Mouse (Mus musculus): ENCODE data around the gene Nup210. TPM values are rescaled to one million over a fixed set of nuclear protein-coding genes. Genes with fewer than 3 reads are reported as not detected.
"Not testable (repeated sequence)": the region's sequence is repeated elsewhere in the genome, so short reads cannot be mapped to it uniquely, and the experiment has no call there.

The Nup210 gene
- polyA plus RNA-seq, 2 experiments: 12.6 to 18.9 TPM

GRCm38 (mm10) chr6:91105400-91106129 is 11.1 kb downstream of the Nup210 start:
- Histone ChIP-seq H3K9me3 (ENCODE audit: control insufficient read depth, low read length) (no peaks in the 10 kb centered on the region), H3K36me3 (ENCODE audit: control insufficient read depth, insufficient read depth, low read length) (no peaks in the 10 kb centered on the region), H3K4me1 (ENCODE audit: control insufficient read depth, insufficient read depth, low read length) (no peaks in the 10 kb centered on the region; the same call in 1 of the 2 replicates), H3K9ac (ENCODE audit: low read depth, low read length, severe bottlenecking) (no peak overlapping the region), H3K27ac (replicated peaks; ENCODE audit: low read depth, low read length) (no peak overlapping the region), H3K27me3 (ENCODE audit: control insufficient read depth, insufficient read depth, low read length) (no peaks in the 10 kb centered on the region), H3K4me3 (replicated peaks; ENCODE audit: low read length) (no peak overlapping the region), H3K4me2 (replicated peaks; ENCODE audit: low read depth, low read length, severe bottlenecking) (no peak overlapping the region)
- ATAC-seq (ENCODE audit: low FRiP score, low read depth) (no peak), DNase-seq (ENCODE audit: low spot score) (no peak)
- 95% methylated on average over 2 of the region's 2 CpGs for WGBS
- TF ChIP-seq POLR2A (IDR thresholded peaks at IDR 0.05; ENCODE audit: borderline replicate concordance, extremely low read depth, insufficient read depth, insufficient read length): no peak

- ATAC-seq (ENCODE audit: low FRiP score, low read depth): peak; percentile 44; the same call in 1 of the 2 replicates
- DNase-seq (ENCODE audit: low spot score): peak; percentile 79
- no peaks in the 10 kb centered on the region; the same call in 1 of the 2 replicates for H3K4me1 ChIP-seq (ENCODE audit: control insufficient read depth, insufficient read depth, low read length)
- H3K9me3 ChIP-seq (ENCODE audit: control insufficient read depth, low read length): no peaks in the 10 kb centered on the region
- 50% methylated on average over 3 of the region's 3 CpGs for WGBS
- H3K4me2 ChIP-seq (replicated peaks; ENCODE audit: low read depth, low read length, severe bottlenecking): no peak overlapping the region
- no peak overlapping the region for H3K27ac ChIP-seq (replicated peaks; ENCODE audit: low read depth, low read length)
- no peak for TF ChIP-seq POLR2A (IDR thresholded peaks at IDR 0.05; ENCODE audit: borderline replicate concordance, extremely low read depth, insufficient read depth, insufficient read length)
- H3K27me3 ChIP-seq (ENCODE audit: control insufficient read depth, insufficient read depth, low read length): no peaks in the 10 kb centered on the region
- no peaks in the 10 kb centered on the region for H3K36me3 ChIP-seq (ENCODE audit: control insufficient read depth, insufficient read depth, low read length)
- no peak overlapping the region for H3K9ac ChIP-seq (ENCODE audit: low read depth, low read length, severe bottlenecking)
- H3K4me3 ChIP-seq (replicated peaks; ENCODE audit: low read length): no peak overlapping the region
Measured at GRCm38 (mm10) chr6:91104765-91105399, 11.7 kb downstream of the Nup210 start.

DNA sequence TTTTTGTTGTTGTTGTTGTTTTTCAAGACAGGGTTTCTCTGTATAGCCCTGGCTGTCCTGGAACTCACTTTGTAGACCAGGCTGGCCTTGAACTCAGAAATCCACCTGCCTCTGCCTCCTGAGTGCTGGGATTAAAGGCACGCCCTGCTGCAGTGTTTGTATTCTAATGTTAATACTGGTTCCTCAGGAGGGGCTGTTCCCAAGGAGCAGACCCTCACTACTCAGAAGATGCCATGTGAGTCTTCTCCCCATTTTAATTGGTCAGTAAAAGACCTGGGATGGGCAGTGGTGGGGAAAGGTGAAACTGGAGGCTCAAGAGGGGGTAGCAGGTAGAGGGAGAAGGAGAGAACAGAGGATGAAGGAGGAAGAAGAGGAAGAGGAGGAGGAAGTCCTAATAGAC is 13.2 kb downstream of the Nup210 start:
- H3K9ac ChIP-seq (ENCODE audit: low read depth, low read length, severe bottlenecking); H3K9me3 ChIP-seq (ENCODE audit: control insufficient read depth, low read length); H3K27ac ChIP-seq (replicated peaks; ENCODE audit: low read depth, low read length); H3K4me3 ChIP-seq (replicated peaks; ENCODE audit: low read length); DNase-seq (ENCODE audit: low spot score); H3K27me3 ChIP-seq (ENCODE audit: control insufficient read depth, insufficient read depth, low read length); ATAC-seq (ENCODE audit: low FRiP score, low read depth); H3K4me2 ChIP-seq (replicated peaks; ENCODE audit: low read depth, low read length, severe bottlenecking); H3K4me1 ChIP-seq (ENCODE audit: control insufficient read depth, insufficient read depth, low read length); H3K36me3 ChIP-seq (ENCODE audit: control insufficient read depth, insufficient read depth, low read length): not testable (repeated sequence)
- WGBS: 77% methylated on average over 1 of the region's 1 CpGs

DNA sequence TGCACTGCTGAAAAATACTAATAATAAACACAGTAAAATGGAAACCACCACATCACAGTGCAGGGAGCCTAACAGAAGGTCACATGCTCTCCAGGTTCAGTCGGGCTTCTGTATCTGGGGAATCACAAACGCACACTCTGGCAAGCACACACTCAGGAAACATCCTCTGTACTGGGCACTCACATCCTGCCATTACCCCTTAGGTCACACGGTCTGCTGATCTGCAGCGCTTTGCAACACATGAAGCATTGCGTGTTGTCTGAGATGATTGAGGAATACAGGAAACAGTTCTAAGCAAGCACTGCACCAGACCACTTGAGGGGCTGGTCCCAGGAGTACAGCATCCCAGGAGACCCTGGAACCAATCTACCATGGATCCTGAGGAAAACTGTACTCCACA is 16.0 kb downstream of the Nup210 start:
- Histone ChIP-seq H3K4me1 (ENCODE audit: control insufficient read depth, insufficient read depth, low read length) (no peaks in the 10 kb centered on the region; the same call in 1 of the 2 replicates), H3K27me3 (ENCODE audit: control insufficient read depth, insufficient read depth, low read length) (no peaks in the 10 kb centered on the region), H3K9ac (ENCODE audit: low read depth, low read length, severe bottlenecking) (no peak overlapping the region), H3K4me3 (replicated peaks; ENCODE audit: low read length) (no peak overlapping the region), H3K9me3 (ENCODE audit: control insufficient read depth, low read length) (no peaks in the 10 kb centered on the region), H3K4me2 (replicated peaks; ENCODE audit: low read depth, low read length, severe bottlenecking) (no peak overlapping the region), H3K27ac (replicated peaks; ENCODE audit: low read depth, low read length) (no peak overlapping the region), H3K36me3 (ENCODE audit: control insufficient read depth, insufficient read depth, low read length) (no peaks in the 10 kb centered on the region)
- no peak for ATAC-seq (ENCODE audit: low FRiP score, low read depth)
- TF ChIP-seq POLR2A (IDR thresholded peaks at IDR 0.05; ENCODE audit: borderline replicate concordance, extremely low read depth, insufficient read depth, insufficient read length): no peak
- 83% methylated on average over 5 of the region's 5 CpGs for whole genome bisulfite sequencing
- no peak for DNase-seq (ENCODE audit: low spot score)

DNA sequence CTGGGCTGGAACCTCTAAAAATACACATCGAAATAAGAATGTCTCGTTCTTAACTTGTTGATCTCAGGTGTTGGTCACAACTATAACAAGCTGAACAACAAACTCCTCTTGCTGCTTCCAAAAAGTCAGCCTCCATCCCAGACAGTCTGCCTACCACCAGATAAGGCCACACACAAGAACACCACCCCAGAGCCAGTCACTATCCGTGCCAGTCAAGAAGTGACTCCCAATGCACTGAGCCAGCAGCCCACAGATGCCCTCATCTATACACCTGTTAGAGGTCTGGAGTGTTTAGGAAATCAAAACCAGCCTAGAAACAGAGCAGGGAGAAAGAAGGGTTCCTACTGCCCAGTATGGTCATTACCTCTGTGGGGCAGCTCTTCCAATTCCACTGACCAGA is 18.8 kb downstream of the Nup210 start:
- TF ChIP-seq POLR2A (IDR thresholded peaks at IDR 0.05; ENCODE audit: borderline replicate concordance, extremely low read depth, insufficient read depth, insufficient read length): no peak
- ATAC-seq (ENCODE audit: low FRiP score, low read depth): no peak
- WGBS: 97% methylated on average over 3 of the region's 3 CpGs

More for the DNA sequence above, 18.8 kb downstream of the Nup210 start:
- Histone ChIP-seq H3K9ac (ENCODE audit: low read depth, low read length, severe bottlenecking) (no peak overlapping the region), H3K4me3 (replicated peaks; ENCODE audit: low read length) (no peak overlapping the region), H3K4me1 (ENCODE audit: control insufficient read depth, insufficient read depth, low read length) (no peaks in the 10 kb centered on the region), H3K9me3 (ENCODE audit: control insufficient read depth, low read length) (no peaks in the 10 kb centered on the region), H3K27me3 (ENCODE audit: control insufficient read depth, insufficient read depth, low read length) (no peaks in the 10 kb centered on the region), H3K36me3 (ENCODE audit: control insufficient read depth, insufficient read depth, low read length) (no peaks in the 10 kb centered on the region), H3K27ac (replicated peaks; ENCODE audit: low read depth, low read length) (no peak overlapping the region), H3K4me2 (replicated peaks; ENCODE audit: low read depth, low read length, severe bottlenecking) (no peak overlapping the region)
- DNase-seq (ENCODE audit: low spot score): no peak

Measured in limb, embryonic 14.5 days (tissue).